Mouse (Mus musculus) frontal cortex, postnatal 10 days (tissue): ENCODE data around the gene Ghsr.

Source experiments
- DNase-seq, 2 experiments: peaks; one replicate each; pipeline ENCODE4 v3.0.0; 2022; ENCODE audit warnings: low spot score in 2 of 2, mixed read lengths in 1 of 2

Gene Ghsr

GRCm38 (mm10) chr3:27408564-27408963, 37.4 kb downstream of the Ghsr start:
- DNase-seq: no peak

DNA sequence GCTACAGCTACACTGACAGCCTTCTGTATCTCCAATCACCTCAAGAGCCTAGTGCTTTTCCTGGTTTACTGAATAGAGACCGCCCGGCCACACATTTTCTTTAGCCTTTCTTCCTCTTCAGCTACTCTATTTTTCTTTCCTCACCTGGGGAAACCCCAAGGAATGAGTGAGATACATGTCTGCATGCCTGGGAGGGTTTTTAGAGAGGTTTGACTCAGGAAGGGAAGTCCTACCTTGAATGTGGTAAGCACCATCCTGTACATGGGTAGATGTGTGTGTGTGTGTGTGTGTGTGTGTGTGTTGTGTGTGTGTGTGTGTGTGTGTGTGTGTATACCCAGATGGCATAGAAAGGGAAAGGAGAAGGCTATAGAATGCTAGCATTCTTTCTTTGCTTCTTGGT, 40.1 kb downstream of the Ghsr start:
- no peak for DNase-seq

DNA sequence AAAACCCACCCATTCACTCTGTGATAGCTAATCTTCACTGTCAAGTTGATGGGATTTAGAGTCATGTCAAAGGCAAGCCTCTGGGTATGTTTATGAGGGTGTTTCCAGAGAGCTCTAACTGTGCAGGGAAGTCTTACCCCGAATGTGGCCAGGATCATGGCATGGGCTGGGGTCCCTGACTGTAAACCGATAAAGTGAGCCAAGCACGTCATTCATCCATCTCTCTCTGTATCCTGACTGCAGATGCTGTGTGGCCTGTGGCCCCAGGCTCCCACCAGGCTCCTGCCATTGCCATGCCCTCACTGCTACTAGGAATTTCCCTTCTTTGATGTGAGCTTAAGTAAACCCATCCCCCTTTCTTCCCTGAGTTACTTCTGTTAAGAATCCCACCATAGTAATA, 42.4 kb downstream of the Ghsr start:
- DNase-seq: no peak

GRCm38 (mm10) chr3:27416786-27417185, 45.6 kb downstream of the Ghsr start:
- no peak for DNase-seq

- DNase-seq: no peak
Measured at GRCm38 (mm10) chr3:27418602-27419001, 47.5 kb downstream of the Ghsr start.

GRCm38 (mm10) chr3:27421980-27422379, 50.8 kb downstream of the Ghsr start:
- no peak for DNase-seq

DNA sequence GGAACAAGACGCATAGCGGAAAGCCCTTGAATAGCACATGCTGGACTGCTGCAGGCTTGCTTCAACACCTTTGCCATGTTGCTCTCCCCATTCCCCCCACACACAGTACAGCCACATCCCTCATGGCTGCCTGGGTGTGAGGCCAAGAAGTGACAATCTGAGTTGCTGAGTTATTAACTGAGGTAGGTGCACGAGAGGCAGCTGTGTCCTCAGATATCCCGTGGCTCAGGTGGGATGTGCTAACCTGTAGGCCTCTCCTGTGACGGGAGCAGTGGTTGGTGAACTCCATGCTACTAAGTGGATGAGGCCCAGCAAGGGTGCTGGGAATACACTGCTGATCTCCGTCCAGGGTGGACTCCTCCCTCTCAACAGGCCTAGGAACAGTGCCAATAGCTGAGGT, 51.4 kb downstream of the Ghsr start:
- DNase-seq: no peak

DNA sequence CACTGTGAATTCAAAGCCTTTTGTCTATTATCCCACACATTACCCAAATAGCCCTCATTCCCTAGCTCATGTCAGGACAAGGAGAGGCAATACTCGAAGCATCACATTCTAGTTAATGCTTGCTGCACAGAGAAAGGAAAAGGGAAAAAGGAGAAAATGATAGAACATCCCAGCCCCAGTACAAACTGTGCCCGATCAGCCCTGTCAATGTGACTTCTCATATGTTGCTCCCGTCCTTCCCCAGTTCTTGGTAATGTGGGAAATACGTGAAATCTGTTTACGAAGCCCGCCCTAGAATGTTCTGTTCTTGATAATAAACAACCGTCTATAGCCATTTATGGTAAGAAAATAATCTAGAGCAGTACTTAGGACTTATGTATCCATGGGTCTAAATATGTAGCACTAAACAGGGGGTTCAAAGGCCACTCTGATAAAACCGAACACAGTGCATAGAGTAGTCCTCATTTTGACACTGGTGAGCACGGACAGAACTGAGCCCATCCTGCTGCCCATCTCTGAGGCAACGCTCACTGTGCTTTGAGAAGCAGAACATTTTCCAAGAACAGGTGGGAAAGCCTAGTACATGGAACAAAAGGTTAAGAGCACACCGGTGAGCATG, 53.0 kb downstream of the Ghsr start:
- DNase-seq: no peak

DNA sequence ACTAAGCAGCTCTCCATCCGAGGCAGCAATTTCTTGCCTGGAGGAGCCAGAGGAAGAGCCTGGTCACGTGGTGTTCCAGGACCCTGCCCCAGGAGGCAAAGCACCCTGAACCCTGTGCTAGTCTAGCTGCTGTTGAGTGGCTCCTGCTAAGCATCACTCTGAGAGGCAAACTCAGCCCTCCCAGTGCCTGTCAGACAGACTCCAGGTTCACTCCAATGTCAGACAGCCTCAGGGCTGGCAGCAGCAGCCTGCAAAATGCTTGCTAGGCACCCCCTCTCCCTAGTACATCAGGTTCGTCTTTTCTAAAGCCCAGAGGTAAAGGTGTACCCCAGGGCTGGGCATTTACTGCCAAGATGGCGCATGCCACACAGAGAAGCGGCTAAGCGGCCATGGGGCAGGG, 56.3 kb downstream of the Ghsr start:
- DNase-seq: no peak
